Mouse (Mus musculus) neural tube, embryonic 11.5 days (tissue): ENCODE measurements around the gene Alpk3. TPM values are rescaled to one million over a fixed set of nuclear protein-coding genes. Genes with fewer than 3 reads are reported as not detected.
A peak's percentile ranks its signal among the peaks of the same experiment; 100 is the strongest.

ENCODE experiments used
- ATAC-seq: fragments of 200-750 bp; cut with Nextera tagmentation; 2 replicates; pipeline ENCODE4 v1.8.0; 2017; ENCODE audit warnings: moderate number of reproducible peaks, mild to moderate bottlenecking, moderate TSS enrichment, moderate library complexity; ENCODE audit not compliant: insufficient read depth, low FRiP score, low TSS enrichment
- DNase-seq: peaks from one replicate; pipeline ENCODE4 v3.0.0-alpha.2; 2015; ENCODE audit warnings: low spot score
- H3K27ac ChIP-seq: fragments of 300-500 bp; sonication (generic); 2 replicates; pipeline ENCODE4 v1.5.1; 2014; ENCODE audit warnings: low read depth, mild to moderate bottlenecking, low read length
- H3K27me3 ChIP-seq: fragments of 300-500 bp; sonication (generic); 2 replicates; pipeline ENCODE4 v1.6.1; 2014; ENCODE audit warnings: mild to moderate bottlenecking, low read length, mixed read lengths; ENCODE audit not compliant: control insufficient read depth, insufficient read depth
- H3K36me3 ChIP-seq: fragments of 300-500 bp; sonication (generic); 2 replicates; pipeline ENCODE4 v1.6.1; 2014; ENCODE audit warnings: mild to moderate bottlenecking, low read length, moderate library complexity, mixed read lengths; ENCODE audit not compliant: control insufficient read depth, insufficient read depth
- H3K4me1 ChIP-seq: fragments of 300-500 bp; sonication (generic); 2 replicates; pipeline ENCODE4 v1.6.1; 2014; ENCODE audit warnings: low read length, mixed read lengths; ENCODE audit not compliant: control insufficient read depth, insufficient read depth
- H3K4me2 ChIP-seq: fragments of 300-500 bp; sonication (generic); 2 replicates; pipeline ENCODE4 v1.6.1; 2014; ENCODE audit warnings: low read depth, mild to moderate bottlenecking, moderate library complexity
- H3K4me3 ChIP-seq: fragments of 300-500 bp; sonication (generic); 2 replicates; pipeline ENCODE4 v1.5.1; 2014; ENCODE audit warnings: low read depth, low read length
- H3K9ac ChIP-seq: fragments of 300-500 bp; sonication (generic); 2 replicates; pipeline ENCODE4 v1.6.1; 2014; ENCODE audit warnings: mild to moderate bottlenecking, low read length
- H3K9me3 ChIP-seq: fragments of 300-500 bp; sonication (generic); 2 replicates; pipeline ENCODE4 v1.6.1; 2016; ENCODE audit warnings: low read length; ENCODE audit not compliant: control insufficient read depth
- WGBS: fragments of 180-500 bp; shearing (Covaris S2); extraction: QIAGEN DNeasy Blood & Tissue Kit; methylation state at CpG from one replicate; pipeline ENCODE4 v1.1.7; 2014; 5-methylcytosine and 5-hydroxymethylcytosine counted together
- polyA plus RNA-seq: library from polyadenylated mRNA; unstranded; fragments of >200 nt; fragmentation: Nextera tagmentation; extraction: Ambion mirVana; gene quantifications from 2 replicates; pipeline ENCODE4 v1.2.1, GENCODE M21; 2014

Alpk3 gene
- polyA plus RNA-seq, 1 experiment from 2014 or later: 0.76 TPM

- H3K9me3 ChIP-seq: no peaks in the 10 kb centered on the region
- H3K9ac ChIP-seq: no peak overlapping the region
- no peak overlapping the region for H3K4me3 ChIP-seq
- H3K36me3 ChIP-seq: no peaks in the 10 kb centered on the region
- DNase-seq: no peak
- no peak for ATAC-seq
- H3K4me2 ChIP-seq: no peak overlapping the region
- peaks cover 2% of the 10 kb centered on the region; the same call in 1 of the 2 replicates for H3K4me1 ChIP-seq
- WGBS: 84% methylated on average over 2 of the region's 2 CpGs
- no peaks in the 10 kb centered on the region for H3K27me3 ChIP-seq
- H3K27ac ChIP-seq: no peak overlapping the region
Observed at GRCm38 (mm10) chr7:81060908-81061307, 3.5 kb downstream of the Alpk3 start.

GRCm38 (mm10) chr7:81061936-81062335 is 4.5 kb downstream of the Alpk3 start:
- no peak for DNase-seq
- Histone ChIP-seq H3K9me3 (no peaks in the 10 kb centered on the region), H3K4me1 (peaks cover 6% of the 10 kb centered on the region), H3K27ac (no peak overlapping the region), H3K4me3 (no peak overlapping the region), H3K27me3 (no peaks in the 10 kb centered on the region), H3K9ac (no peak overlapping the region), H3K4me2 (no peak overlapping the region), H3K36me3 (no peaks in the 10 kb centered on the region)
- no peak for ATAC-seq
- 87% methylated on average over 11 of the region's 11 CpGs for WGBS

- Histone ChIP-seq H3K27ac (no peak overlapping the region), H3K4me2 (no peak overlapping the region), H3K9ac (no peak overlapping the region), H3K4me3 (no peak overlapping the region), H3K36me3 (no peaks in the 10 kb centered on the region), H3K9me3 (no peaks in the 10 kb centered on the region), H3K4me1 (peaks cover 6% of the 10 kb centered on the region), H3K27me3 (no peaks in the 10 kb centered on the region)
- no peak for ATAC-seq
- whole genome bisulfite sequencing: 68% methylated on average over 9 of the region's 9 CpGs
- DNase-seq: no peak
Observed at GRCm38 (mm10) chr7:81063332-81063731, 5.9 kb downstream of the Alpk3 start.

GRCm38 (mm10) chr7:81066714-81067113 is 9.3 kb downstream of the Alpk3 start:
- no peaks in the 10 kb centered on the region for H3K36me3 ChIP-seq
- 30% methylated on average over 6 of the region's 6 CpGs for WGBS
- H3K9me3 ChIP-seq: no peaks in the 10 kb centered on the region
- H3K9ac ChIP-seq: no peak overlapping the region
- no peak overlapping the region for H3K4me2 ChIP-seq
- no peaks in the 10 kb centered on the region for H3K27me3 ChIP-seq
- ATAC-seq (no peak), DNase-seq (peak; percentile 13)
- no peak overlapping the region for H3K27ac ChIP-seq
- H3K4me1 ChIP-seq: peaks cover 4% of the 10 kb centered on the region; the same call in 1 of the 2 replicates
- no peak overlapping the region for H3K4me3 ChIP-seq

GRCm38 (mm10) chr7:81072463-81072862 is 15.1 kb downstream of the Alpk3 start:
- Histone ChIP-seq H3K4me3 (no peak overlapping the region), H3K27ac (no peak overlapping the region), H3K36me3 (no peaks in the 10 kb centered on the region), H3K4me1 (no peaks in the 10 kb centered on the region), H3K27me3 (no peaks in the 10 kb centered on the region), H3K4me2 (no peak overlapping the region), H3K9ac (no peak overlapping the region), H3K9me3 (no peaks in the 10 kb centered on the region)
- DNase-seq (peak; percentile 9), ATAC-seq (no peak)
- 53% methylated on average over 5 of the region's 5 CpGs for WGBS

GRCm38 (mm10) chr7:81073273-81073672 is 15.9 kb downstream of the Alpk3 start:
- Histone ChIP-seq H3K4me3 (no peak overlapping the region), H3K27ac (no peak overlapping the region), H3K4me1 (no peaks in the 10 kb centered on the region), H3K9me3 (no peaks in the 10 kb centered on the region), H3K9ac (no peak overlapping the region), H3K36me3 (no peaks in the 10 kb centered on the region), H3K27me3 (no peaks in the 10 kb centered on the region), H3K4me2 (no peak overlapping the region)
- WGBS: 84% methylated on average over 5 of the region's 5 CpGs
- no peak for ATAC-seq
- peak; percentile 9 for DNase-seq

- Histone ChIP-seq H3K9ac (no peak overlapping the region), H3K27ac (no peak overlapping the region), H3K4me1 (no peaks in the 10 kb centered on the region), H3K9me3 (no peaks in the 10 kb centered on the region), H3K27me3 (no peaks in the 10 kb centered on the region), H3K36me3 (no peaks in the 10 kb centered on the region), H3K4me3 (no peak overlapping the region), H3K4me2 (no peak overlapping the region)
- ATAC-seq (no peak), DNase-seq (peak; percentile 50)
- 58% methylated on average over 9 of the region's 9 CpGs for WGBS
Observed at GRCm38 (mm10) chr7:81074546-81074945, 17.1 kb downstream of the Alpk3 start.

GRCm38 (mm10) chr7:81075299-81075698 is 17.9 kb downstream of the Alpk3 start:
- no peak overlapping the region for H3K4me3 ChIP-seq
- H3K9me3 ChIP-seq: no peaks in the 10 kb centered on the region
- H3K9ac ChIP-seq: no peak overlapping the region
- 66% methylated on average over 7 of the region's 7 CpGs for WGBS
- H3K4me2 ChIP-seq: no peak overlapping the region
- H3K4me1 ChIP-seq: no peaks in the 10 kb centered on the region
- H3K27me3 ChIP-seq: no peaks in the 10 kb centered on the region
- no peak overlapping the region for H3K27ac ChIP-seq
- H3K36me3 ChIP-seq: no peaks in the 10 kb centered on the region
- DNase-seq (peak; percentile 8), ATAC-seq (no peak)

- Histone ChIP-seq H3K27me3 (no peaks in the 10 kb centered on the region), H3K27ac (no peak overlapping the region), H3K9ac (no peak overlapping the region), H3K4me3 (no peak overlapping the region), H3K36me3 (no peaks in the 10 kb centered on the region), H3K4me1 (no peaks in the 10 kb centered on the region; the same call in 1 of the 2 replicates), H3K4me2 (no peak overlapping the region), H3K9me3 (no peaks in the 10 kb centered on the region)
- ATAC-seq (no peak), DNase-seq (peak; percentile 8)
- WGBS: 88% methylated on average over 5 of the region's 5 CpGs
Observed at GRCm38 (mm10) chr7:81075732-81076131, 18.3 kb downstream of the Alpk3 start.
